Mouse (Mus musculus) fibroblast of lung, adult 2 months (primary cell): ENCODE measurements at regions not wholly inside any gene's neighbourhood (a gene's known extent, or its start where the extent isn't known, plus 50 kb on each side); places are given as distances from the start of the nearest gene placed in this dataset.

Experiments
- DNase-seq: peaks from one replicate; pipeline ENCODE4 v3.0.0-alpha.2; 2011; ENCODE audit warnings: low read depth

DNA sequence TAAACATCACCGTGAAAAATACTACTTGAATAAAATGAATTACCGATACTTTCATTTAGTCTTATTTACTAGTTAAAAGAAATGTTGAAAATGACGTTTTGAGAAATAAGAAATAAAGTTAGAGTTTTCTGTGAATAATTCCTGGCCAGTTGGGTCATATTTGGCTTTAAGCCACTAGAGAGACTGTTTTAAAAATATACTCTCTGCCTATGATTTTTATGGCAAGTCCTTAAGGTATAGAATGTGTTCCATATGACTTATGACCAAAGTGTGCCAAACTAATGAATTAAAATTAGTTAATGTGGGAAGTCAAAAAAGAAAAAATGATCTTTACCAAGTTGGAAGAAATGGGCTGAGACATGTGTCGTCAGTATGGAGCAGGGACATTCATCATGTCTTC lies 354.2 kb upstream of the Col3a1 start:
- no peak for DNase-seq

DNA sequence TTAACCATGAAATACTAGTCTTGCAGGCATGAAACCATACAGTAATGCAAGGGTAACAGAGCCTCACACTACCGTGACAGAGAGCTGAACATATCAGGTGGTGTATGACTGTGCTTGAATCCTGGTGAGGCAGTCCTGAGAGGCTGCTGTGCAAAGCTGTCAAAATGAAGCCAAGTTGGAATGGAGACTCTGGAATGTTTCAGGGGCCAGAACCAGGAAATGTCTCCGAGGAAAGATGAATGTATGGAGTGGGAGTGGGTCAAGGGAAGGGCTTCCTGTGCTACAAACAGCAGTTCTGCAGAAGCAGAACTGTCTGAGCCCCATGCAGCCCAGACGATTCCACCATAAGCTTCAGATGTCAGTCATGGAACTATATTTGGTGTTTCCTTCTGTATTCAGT lies 324.2 kb upstream of the Col3a1 start:
- DNase-seq: no peak

DNA sequence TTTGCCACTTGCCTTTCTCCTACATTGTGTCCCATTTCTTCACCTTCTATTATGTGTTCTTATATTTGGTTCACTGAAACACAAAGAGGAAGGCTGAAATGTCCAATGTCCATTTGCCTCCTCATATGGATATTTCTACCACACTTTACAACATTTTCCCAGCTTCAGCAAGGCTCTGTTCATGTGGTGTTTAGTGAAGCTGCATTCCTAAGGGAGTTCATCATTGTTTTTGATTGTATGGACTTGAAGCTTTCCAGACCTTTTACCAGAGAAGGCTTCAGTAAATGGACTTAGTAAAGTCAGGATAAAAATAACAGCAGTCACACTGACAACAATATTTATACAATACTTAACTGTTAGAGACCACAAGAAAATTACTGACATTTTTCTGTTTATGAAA lies 290.8 kb upstream of the Col3a1 start:
- DNase-seq: no peak

DNA sequence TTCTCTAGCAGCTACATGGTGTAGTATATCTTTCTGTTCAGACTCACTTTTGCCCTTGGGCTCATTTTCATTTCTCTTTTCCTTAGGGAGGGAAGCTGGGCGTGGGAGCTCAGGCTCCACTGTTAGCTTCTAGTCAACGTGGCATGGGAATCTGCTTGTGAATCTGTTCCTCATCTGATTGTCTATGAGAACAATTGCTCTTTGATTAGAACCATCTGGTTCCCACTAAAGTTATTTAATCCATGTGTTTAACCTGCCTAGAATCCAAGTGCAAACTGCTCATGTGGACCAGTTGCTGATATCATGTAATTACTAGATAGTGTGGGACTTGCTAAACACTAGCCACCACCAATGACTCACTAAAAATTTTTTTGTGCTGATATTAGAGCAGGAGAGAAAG lies 290.1 kb upstream of the Col3a1 start:
- peak; percentile 57 for DNase-seq

DNA sequence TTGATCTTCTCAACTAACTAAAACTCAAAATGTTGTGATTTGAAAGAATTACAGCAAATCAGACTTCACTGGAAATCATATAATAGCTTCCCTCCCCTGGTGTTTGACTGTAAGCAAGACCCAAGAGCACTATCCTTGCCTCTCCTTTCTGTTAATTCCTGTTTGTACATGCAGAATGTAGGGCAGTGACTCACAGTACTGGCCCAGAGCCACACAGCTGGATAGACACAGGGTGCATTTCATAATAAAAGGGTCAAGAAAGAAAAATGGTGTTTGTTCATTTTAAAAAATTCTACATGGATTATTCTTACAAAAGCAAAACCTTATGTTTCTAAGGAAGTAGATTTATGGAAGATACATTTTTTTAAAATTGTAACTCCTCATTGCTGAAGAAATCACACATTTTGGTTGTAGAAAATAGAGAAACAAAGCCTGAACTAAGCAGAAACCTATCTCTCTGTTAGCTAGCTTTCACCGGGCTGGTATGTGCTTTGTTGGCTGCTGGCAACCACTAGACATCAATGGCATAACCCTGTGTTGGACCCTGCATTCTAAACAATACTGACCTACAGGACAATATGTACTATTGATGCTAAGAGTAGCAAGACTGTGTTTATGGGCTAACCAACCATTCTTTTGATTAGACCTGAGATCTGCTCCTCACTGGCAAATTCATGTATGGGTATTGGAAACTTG lies 289.0 kb upstream of the Col3a1 start:
- peak; percentile 82 for DNase-seq

DNA sequence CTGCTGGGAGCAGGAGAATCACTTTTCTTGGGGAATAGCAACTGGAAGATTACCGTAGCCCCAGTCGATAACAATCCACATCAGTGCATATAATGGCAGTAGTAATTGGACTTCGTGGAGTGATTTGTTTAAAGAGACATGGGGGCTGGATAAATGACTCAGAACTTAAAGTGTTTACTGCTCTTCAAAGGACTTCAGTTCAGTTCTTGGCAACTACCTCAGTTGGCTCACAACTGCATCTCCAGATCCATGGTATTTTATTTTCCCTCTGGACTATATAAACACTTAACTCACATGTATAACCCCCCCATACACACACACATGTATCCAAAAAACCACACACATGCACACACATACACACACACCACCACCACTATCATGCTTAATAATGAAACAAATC lies 288.0 kb upstream of the Col3a1 start:
- no peak for DNase-seq

DNA sequence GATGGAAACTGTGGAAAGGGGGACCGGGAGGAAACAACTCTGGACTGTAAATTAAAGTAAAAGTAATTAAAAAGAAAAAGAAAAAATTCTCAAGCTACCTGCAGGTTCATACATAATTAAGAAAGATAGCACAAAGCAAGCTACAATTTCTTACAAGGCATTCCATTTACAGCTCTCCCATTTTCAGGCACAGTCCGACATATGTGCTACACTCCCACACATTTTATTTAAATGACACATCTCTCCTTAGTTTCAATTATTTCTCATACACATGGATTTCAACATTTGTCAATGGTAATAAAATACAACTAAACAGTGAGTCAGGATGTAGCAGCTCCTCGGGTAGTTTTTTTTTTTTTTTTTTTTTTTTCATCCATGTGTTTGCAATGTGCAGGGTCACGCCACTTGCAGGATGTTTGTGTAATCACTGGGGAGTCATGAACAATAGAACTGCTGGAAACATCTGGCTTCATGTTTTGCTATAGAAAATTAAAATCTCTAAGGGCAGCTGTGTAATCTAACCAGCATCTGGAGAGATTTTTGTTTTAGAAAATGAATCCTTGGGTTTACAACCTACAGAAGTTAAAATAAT lies 279.8 kb upstream of the Col3a1 start:
- no peak for DNase-seq

DNA sequence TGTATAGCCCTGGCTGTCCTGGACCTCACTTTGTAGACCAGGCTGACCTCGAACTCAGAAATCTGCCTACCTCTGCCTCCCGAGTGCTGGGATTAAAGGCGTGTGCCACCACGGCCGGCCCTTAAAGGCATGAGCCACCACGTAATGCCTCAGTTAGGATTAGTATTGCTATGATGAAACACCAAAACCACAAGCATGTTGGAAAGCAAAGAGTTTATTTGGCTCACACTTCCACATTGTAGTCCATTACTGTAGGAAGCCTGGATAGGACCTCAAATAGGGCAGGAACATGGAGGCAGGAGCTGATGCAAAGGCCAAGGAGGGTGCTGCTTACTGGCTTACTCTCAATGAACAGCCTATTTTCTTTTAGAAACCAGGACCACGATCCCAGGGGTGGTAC lies 278.0 kb upstream of the Col3a1 start:
- no peak for DNase-seq

DNA sequence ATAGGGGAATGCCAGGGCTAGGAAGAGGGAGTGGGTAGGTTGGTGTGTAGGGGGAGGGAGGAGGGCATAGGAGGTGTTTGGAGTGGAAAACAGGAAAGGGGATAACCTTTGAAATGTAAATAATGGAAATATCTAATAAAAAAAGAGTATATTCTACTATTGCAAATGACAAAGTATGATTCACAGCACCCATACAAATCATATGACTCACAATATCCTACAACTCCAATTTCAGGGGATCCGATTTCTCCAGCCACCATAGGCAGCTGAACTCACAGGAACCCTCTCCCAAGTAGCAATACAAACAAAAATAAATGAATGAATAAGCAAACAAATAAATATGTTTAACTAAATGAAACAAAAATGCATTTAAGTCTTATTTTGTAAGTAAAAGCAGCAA lies 270.0 kb upstream of the Col3a1 start:
- DNase-seq: no peak

DNA sequence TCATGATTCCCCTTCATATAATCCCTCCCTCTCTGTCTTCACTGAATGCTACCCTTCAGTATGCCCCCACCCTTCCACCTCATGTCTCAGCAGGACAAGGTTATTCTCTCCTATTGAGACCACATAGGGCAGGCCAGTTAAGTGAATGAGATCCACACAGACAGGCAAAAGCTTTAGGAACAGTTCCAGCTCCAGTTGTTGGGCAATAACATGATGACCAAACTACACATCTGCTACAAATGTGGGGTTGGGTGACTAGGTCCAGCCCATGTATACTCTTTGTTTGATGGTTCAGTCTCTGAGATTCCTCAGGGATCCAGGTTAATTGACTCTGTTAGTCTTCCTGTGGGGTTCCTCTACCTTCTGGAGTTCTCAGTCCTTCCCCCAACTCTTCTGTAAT lies 269.5 kb upstream of the Col3a1 start:
- DNase-seq: no peak

DNA sequence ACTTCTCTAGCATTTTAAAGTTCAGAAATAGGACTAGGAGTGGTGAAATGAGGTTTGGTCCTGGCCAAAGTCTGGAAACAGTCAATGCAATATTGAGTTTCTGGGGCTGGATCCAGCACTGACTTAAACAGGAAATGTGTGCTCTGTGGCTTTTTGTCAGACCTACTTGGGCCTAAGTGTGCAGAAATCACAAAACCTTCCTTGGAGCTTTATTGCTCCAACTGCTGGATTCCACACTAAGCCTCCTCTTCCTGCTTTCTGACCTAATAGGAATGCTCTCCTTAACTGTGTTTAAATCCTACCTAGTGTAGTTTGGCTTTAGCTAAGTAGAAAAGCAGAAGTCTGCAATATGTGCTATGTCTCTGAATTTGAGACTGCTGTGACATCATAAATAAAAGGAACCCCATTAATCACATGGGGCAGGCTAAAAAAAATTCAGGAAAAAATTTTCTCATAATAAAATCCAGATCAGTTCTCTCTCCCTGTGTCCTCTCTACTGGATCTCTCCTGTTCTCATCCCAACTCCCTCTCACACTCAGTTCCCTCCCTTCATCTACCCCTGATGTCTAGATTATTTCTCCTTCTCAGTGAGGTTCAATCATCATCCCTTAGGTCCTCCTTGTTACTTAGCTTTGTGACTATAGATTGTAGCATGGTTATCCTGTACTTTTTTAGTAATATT lies 268.0 kb upstream of the Col3a1 start:
- peak; percentile 85 for DNase-seq

DNA sequence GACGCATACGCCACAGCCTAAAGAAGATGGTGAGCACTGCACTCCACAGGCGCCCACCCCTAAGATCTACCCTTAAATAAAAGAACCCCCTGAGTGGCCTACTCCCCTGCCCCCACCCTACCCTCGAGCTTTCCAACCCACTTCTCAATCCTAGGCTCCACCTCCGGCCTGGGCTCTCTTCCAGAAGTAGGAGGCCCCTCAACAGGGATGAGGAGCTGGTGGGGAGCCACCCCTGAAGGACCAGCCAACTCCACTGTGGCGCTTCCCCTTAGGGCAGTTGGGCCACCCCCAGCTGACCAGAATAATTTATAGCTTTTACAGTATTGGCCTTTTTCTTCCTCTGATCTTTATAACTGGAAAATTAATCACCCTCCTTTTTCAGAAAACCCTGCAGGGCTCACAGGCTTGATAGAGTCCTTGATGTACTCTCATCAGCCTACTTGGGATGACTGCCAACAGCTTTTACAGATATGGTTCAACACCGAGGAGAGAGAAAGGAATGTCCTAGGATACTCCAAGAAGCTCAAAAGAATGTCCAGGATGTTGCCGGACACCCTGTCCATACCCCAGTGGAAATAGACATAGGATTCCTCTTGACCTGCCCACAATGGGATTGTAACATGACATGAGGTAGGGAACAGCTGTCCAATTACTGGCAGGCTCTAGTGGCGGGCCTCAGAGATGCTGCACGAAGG lies 220.3 kb upstream of the Col3a1 start:
- DNase-seq: no peak

DNA sequence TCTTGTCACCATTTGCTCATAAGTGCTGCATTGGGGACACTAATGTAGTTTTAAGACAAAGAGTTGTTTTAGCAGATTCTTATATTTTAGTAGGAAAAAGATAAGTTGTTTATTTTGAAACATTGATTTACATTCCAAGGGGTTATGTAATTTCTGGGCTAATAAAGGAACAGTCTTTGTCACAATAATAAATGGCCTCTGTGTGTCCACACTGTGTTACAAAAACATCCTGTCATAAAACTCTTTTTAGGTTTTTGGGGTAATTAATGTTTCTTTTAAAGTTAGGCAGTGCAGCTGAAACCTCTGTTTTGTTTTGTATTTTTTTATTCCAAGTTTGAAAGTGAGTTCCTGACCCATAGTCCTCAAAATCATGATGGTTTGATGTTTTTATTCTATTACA lies 210.4 kb upstream of the Col3a1 start:
- DNase-seq: no peak

DNA sequence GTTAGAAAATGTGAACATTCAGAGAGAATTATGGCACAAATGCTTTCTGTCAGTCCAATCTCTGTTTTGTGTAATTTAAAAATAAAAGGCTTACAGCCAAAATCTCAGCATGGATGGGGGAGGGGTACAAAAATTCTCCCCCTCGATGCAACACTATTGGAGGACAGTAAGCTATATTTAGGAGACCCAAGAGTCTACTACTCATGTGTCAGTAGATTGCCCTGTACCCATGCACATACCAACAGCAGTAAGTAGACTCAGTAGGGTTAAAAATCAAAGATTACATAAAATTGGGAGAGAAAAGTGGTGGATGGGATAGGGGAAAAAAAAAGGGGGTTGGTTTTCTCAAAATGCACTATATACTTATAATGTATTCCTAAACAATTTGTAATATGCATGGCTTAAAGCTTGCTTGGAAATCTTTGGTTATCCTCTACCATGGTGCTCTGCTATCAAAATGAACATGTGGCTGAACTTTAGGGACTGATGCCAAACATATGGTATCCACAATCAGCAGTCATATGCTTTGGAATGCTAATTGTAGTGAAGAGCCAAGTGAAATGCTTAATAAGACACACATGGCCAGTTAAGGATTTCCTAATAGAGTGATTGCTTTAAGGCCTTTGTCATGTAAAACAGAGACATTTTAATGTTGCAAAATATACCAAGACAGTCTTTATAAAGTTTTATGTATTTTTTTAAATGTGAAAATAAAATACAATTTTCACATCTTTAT lies 194.8 kb upstream of the Col3a1 start:
- DNase-seq: peak; percentile 27

DNA sequence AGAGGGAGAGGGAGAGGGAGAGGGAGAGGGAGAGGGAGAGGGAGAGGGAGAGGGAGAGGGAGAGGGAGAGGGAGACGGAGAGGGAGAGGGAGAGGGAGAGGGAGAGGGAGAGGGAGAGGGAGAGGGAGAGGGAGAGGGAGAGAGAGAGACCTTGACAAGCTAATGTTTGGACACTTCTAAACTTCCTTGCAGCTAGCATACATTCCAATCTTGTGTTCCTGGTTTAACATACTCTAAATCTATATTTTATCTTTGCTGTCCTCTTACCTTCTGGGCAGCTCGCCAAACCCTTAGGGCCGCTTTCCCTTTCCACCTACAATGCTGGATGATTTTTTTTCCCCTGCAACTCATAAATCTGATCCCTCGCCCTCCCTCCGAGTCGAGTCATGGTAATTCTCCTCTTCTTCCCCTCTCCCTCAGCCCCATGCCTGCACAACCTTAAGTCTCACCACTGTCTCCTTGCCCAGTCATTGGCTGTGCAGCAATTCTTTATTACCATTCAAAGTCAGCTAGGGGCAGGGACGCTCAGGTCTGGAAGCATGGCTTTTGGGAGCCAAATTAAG lies 176.1 kb upstream of the Col3a1 start:
- no peak for DNase-seq

DNA sequence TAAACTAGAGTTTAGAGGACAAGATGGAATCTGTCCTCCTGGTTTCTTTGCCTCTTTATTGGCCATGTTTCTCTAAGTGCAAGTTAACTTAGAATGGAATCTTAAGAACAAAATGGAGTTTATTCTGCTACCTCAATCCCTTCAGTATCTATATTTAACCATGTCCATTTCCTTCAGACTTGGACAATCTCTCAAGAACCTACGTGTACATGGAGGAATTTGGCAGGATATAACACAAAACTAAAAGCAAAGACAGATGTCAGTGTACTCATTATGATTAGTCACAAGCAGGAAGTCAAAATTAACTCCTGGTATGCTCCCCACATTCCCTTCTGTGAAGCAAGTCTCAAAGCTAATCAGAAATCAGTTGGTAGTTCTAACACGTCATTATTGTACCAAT lies 164.3 kb upstream of the Col3a1 start:
- DNase-seq: peak; percentile 22

DNA sequence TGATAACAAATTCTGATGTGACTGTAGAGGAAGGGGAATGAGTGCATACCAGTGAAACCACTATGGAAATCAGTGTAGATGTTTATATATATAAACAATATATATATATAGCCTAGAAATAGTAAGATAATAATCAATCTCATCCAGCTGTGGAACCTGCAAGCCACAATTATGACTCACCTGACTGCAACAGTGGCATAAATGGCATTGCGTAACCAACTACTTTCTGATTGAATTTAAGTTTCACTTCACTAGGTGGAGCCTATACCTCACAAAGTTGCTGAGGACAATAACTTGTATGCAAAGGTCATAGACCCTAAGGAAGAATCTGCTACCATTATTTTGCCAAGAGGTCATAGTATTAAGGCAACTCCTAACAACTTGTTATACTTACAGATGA lies 129.7 kb upstream of the Col3a1 start:
- DNase-seq: no peak

DNA sequence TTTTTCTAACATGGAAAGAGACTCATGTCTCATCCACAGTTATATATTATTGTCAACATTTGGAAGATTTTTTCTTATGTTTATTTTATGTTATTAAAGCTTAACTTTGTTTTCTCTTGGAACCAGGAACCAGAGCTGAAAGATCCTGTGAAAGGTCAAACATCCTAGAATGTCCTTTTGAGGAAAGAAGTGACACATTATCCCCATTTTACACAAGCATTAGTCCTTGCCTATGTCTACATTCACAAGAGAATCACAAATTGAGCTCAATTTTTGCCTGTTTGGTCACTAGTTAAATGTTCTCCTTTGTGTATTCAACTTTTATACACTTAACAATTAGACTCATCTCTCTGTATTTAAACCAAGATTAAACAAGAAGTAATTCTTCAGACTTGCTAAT lies 126.0 kb upstream of the Col3a1 start:
- DNase-seq: no peak

DNA sequence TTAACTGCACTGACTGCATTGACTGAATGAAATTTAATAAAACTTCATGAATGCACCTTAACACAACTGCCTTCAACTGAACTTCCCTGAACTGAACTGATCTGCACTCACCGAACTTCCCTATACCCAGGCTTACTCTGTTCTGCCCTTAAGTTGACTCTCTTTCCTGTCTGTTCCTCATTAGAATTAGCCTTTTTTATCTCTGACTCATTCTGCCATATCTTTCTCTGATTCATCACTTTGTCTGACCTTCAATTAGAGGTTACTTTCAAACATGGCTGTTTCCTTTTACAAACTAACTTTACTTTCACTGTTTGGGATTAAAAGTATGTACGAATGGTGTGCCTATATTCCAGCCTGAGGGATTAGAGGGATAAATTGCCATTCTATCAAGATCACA lies 103.4 kb upstream of the Col3a1 start:
- no peak for DNase-seq

DNA sequence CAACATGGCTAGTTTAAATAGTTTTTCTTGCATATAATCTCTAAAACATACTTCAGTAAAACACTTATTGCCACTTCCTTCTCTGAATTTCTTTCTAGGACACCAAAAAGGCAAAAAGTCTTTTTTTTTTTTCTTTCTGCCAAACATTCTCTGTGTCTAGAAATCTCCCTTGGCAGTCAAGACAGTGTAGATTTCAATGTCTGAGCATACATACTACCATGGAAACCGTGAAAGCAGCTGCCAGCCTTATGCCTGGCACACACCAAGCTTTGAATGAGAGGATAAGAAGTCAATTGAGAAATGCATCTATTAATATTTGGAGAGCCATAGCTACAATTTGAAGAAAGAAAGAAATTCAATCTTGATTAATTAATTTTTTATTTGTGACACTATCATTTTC lies 95.1 kb upstream of the Col3a1 start:
- DNase-seq: peak; percentile 7
